Mouse (Mus musculus): ENCODE data around the gene Klhl5. TPM values are rescaled to one million over a fixed set of nuclear protein-coding genes. Genes with fewer than 3 reads are reported as not detected.

Gene Klhl5
- total RNA-seq, 1 experiment from 2014 or later: 24.7 TPM

DNA sequence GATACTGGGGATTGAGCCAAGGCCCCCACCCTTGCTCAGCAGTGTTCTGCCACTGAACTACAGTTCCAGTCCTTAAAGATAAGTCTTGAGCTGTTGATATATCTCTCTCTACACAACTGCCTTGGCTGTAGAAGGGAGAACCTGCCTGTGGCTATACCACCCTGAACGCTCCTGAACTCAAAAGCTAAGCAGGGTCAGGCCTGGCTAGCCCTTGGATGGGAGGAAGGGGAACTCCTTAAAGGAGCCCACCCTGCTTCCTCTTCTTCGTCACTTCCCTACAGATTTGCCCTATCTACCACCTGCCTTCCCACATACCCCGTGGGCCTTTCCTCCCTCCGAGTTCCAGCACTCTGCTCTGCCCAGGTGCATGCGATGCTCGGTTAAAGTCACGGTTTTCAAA lies 28.8 kb downstream of the Klhl5 start:
- no peak for ATAC-seq (ENCODE audit: extremely low read depth, insufficient number of reproducible peaks, low FRiP score, poor library complexity, severe bottlenecking)

DNA sequence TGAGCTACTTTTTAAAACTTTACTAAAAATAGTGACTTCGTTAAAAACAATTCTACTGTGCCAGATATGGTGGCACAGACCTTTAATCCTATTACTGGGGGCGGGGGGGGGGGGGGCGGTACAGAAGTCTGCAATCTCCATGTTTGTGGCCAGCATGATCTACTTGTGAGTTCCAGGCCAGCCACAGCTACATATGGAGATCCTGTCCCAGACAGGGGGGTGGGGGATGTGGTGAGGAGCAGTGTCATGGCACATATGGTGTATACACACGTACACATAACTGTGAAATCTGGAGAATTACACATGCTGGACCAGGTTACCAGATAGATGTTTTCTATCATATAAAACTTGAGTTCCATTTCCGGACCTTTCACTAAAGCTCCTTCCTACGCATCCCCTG lies 29.7 kb downstream of the Klhl5 start:
- ATAC-seq (ENCODE audit: extremely low read depth, insufficient number of reproducible peaks, low FRiP score, poor library complexity, severe bottlenecking): no peak

DNA sequence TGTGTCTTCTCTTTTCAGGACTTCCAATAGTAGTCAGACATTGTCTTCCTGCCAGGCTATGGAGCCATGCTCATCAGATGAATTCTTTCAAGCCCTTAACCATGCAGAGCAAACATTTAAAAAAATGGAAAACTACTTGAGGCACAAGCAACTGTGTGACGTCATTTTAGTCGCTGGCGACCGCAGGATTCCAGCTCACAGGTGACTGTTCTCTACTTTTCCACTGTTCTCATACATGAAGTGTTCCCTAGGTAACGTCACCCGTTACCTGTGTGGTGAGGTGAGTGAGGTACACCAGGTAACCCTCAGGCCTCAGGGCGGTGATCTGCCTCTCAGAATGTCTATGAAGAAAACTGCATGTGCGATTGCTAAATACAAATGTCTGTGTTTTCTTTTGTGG lies 33.9 kb downstream of the Klhl5 start:
- ATAC-seq (ENCODE audit: extremely low read depth, insufficient number of reproducible peaks, low FRiP score, poor library complexity, severe bottlenecking): no peak

DNA sequence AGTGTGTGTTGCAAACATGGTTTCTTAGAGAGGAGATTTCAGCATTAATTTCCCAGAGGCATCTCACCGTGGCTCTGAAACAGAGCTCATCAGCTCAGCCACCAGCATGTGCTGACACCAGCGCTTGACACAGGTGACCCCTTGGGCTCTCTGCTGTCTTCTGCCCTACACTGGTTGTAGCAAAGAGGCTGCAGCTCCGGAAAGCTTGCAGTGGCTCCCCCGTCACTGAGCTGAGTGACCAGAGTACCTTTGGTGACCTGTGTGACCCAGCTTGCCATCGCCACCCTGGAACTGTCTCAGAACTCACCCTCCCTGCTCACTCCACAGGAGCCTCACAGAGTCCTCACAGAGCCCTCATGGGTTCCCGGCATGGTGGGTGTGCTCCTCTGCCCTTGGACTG lies 34.9 kb downstream of the Klhl5 start:
- ATAC-seq (ENCODE audit: extremely low read depth, insufficient number of reproducible peaks, low FRiP score, poor library complexity, severe bottlenecking): no peak

DNA sequence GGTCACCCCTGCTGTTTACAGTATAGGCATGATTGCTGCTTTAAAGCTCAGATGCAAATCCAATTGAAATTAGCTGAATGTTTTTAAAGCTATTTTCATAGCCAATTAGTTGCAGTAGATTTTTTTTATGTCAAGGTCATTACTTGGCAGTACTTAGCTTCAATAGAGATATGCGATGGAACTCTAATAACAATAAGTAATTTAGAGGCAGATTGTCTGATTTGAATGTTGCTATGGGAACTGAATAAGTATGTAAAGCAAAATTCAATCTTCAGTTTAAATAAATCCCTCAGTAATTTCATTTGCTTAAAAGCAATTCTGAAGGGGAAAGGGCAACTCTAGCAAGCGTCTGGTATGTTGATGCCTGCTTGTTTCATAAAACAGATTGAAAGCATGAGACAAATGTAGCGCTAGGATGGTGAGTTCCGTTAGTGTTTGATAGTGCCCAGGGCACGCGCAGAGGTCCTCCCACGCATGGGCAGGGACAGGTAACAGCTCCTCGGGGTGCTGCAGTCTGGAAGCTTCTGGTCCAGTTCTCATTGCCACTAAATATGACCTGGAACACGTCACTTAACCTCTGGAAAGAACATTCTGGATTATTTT lies 38.3 kb downstream of the Klhl5 start:
- no peak for ATAC-seq (ENCODE audit: extremely low read depth, insufficient number of reproducible peaks, low FRiP score, poor library complexity, severe bottlenecking)

DNA sequence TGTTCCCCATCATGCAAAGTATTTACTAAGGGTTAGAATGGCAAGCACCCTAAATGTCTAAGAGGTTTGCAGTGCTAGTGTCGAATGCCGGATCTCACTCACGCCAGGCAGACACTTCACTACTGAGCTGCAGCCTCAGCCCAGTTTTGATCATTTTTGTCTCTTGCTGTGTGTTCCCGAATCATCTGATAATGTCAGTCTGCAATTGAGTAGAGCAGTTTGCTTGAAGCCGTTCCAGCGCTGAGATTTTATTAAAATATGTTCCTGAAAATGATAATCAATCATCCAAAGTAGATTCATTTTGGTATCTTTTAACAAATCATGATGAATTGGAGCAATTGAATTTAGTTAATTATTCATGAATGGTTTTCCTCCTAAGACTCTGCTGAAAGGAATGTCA lies 39.4 kb downstream of the Klhl5 start:
- ATAC-seq (ENCODE audit: extremely low read depth, insufficient number of reproducible peaks, low FRiP score, poor library complexity, severe bottlenecking): no peak

DNA sequence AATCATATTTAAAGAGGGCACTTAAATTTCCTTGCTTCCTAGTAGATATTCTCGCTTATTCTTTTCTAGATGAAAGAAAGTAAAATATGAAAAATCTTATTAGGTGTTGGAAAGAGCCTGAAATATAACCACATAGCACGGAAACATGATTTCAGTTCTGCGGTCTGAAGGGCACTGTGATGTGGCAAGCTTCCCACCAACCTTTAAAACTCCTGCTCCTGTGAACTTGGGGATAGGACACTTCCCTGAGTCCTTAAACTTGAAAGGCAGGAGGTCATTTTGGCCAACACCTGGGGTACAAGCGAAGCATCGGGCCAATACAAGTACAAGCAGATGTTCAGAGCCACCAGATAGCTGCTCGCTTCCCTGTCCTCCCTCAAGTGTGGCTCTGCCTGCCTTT lies 42.4 kb downstream of the Klhl5 start:
- ATAC-seq (ENCODE audit: extremely low read depth, insufficient number of reproducible peaks, low FRiP score, poor library complexity, severe bottlenecking): no peak

DNA sequence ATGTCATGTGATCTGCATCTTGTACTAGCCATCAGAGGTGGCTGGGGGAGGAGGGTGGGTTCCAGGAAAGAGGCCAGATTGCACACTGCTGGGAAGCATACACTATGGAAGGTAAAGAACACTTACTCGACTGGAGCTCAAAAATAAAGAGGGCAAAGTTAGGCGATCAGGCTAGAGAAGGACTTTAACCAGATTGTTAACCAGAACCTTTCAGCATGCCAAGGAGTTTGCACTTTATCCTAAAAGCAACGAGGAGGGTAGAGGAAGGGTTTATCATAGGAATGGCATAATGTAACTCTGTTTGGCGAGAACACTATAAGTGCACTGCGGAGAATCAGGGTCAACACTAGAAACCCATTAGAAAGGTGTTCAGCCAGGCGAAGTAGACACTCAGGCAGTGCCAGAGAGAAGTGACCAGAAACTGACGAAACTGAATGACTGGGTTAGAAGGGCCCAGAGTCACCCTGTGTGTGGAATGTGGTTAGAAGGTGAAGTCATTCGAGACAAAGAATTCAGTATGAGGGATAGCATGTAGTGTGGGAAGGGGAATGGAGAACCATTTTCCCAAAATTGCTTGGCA lies 43.1 kb downstream of the Klhl5 start:
- no peak for ATAC-seq (ENCODE audit: extremely low read depth, insufficient number of reproducible peaks, low FRiP score, poor library complexity, severe bottlenecking)

DNA sequence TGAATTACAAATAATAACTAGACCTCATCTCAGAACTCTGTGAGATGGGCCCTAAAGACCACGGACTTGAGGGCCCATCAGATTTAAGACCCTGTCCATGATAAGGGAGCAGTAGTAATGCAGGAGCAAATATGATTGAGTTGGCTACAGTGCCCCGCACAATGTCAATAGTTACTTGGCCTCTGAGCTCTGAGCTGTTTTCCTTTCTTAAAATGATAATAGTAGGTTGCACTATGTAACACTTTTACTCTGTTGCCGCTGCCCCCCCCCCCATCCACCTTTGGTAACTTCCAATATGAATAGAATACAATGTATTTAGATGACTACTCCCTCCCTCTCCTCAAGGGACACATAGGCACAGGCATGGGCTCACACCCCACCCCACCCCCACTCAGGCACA lies 43.9 kb downstream of the Klhl5 start:
- no peak for ATAC-seq (ENCODE audit: extremely low read depth, insufficient number of reproducible peaks, low FRiP score, poor library complexity, severe bottlenecking)

DNA sequence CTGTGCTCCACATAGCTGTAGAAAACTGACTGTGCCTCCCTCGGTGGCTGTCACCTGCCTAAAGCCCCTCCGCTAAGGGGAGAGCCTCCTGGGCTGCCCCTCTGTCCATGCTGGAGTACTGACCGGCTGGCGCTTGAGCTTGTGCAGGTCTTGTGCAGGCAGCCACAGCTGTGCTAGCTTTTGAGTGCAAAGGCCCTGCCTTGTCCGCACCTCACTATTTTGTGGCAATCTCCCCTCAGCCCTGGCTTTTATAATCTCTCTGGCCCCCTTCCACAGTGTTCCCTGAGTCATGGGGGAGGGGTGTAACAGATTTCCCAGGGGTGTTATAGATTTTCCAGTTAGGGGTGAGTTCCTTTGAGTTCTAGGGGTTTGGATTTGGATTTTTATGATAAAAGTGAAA lies 44.4 kb downstream of the Klhl5 start:
- ATAC-seq (ENCODE audit: extremely low read depth, insufficient number of reproducible peaks, low FRiP score, poor library complexity, severe bottlenecking): no peak

DNA sequence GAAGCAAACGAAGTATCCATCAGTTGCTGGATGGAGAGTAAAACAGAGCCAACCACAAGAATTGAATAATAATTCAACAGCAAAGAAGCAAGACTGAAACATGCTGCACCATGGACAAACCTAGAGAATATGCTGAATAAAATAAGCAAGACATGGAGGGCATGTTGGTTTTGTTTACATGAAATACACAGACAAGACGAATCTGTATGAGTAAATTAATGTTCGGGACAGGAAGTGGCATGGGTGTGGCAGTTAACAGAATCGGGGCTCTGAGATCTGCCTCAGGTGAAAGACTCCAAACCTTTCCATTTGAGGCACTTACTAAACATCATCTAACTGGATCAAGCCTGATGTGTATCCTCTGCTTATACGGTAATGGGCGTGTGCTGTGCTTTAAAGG lies 46.9 kb downstream of the Klhl5 start:
- no peak for ATAC-seq (ENCODE audit: extremely low read depth, insufficient number of reproducible peaks, low FRiP score, poor library complexity, severe bottlenecking)

DNA sequence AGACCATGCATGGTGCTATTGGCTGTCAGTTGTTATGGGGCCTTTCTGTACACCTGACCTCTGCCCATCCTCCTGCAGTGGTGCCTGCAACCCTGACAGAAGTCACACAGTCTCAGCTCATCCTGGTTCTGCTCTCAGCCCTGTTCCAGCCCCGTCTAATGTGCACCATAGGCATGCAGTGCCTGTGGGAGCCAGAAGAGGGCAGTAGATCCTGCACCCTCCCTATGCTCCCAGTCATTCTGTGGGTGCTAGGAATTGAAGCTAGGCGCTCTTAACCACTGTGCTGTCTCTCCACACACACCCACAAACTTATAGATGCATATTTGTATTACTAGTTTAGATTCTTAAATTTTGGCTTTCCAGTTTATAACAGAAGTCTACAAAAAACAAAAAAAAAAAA lies 49.5 kb downstream of the Klhl5 start:
- ATAC-seq (ENCODE audit: extremely low read depth, insufficient number of reproducible peaks, low FRiP score, poor library complexity, severe bottlenecking): peak; percentile 74

DNA sequence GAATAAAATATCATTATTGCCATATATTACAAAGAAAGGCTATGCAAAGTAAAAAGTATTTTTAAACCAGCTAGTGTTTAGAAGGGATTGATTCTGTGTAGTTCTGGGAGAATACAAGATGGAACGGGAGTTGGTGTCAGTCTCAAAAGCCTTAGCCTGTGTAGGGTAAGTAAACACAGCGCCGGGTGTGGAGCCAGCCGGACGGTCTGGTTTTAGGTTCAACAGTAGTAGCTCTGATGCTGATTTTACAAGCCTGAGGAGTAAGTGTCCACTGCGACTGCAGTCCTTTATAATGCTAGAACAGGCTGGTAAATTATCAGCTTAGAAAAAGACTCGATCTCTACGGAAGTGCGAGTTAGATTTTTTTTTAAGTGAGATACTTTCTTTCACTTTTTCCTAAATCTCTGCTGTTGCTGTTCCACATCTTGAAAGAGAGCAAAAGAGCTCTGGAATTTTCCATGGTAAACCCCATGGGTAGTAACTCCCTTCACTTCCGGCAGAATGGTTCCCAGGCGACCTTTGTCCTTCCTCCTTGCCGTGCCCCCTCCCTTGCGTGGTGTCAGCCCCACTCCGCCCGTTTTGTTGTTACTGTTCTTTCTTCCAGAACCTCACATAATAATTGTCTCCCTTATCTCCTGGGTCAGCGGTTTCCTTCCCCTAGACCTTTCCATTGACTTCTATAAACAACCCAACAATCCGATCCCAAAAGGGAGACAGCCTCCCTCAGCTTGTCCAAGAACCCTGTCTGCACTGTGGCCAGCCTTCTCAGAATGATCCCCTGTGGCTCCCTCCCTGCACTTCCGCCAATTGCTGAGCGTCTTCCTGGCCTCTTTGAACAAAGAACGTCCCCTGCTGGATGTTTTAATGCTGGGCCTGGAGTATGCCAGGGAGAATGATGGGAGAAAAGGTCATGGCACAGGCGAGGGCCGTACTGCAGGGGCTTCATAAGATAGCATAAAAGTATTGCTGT lies 50.4 kb downstream of the Klhl5 start:
- no peak for ATAC-seq (ENCODE audit: extremely low read depth, insufficient number of reproducible peaks, low FRiP score, poor library complexity, severe bottlenecking)

DNA sequence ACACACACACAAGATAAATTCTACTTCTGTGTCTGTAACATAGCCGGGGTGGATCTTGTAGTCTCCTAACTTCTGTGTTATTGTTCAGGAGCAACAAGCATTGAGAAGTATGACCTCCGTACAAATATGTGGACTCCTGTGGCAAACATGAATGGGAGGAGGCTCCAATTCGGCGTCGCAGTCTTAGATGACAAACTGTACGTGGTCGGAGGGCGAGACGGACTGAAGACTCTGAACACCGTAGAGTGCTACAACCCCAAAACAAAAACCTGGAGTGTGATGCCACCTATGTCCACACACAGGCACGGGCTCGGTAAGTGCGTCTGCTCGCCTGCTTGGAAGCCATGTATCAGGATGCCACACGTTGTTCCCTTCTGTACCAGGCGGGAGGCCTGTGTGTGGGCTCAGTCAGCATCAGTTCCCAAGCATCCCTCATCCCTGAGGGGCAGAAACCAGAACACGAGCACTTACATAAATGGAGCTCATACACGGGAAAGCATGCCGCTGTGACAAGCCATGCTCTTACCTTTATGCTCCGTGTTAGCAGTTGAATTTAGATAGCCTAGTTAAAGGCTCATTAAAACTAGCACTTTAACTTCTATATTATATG lies 51.5 kb downstream of the Klhl5 start:
- no peak for ATAC-seq (ENCODE audit: extremely low read depth, insufficient number of reproducible peaks, low FRiP score, poor library complexity, severe bottlenecking)

DNA sequence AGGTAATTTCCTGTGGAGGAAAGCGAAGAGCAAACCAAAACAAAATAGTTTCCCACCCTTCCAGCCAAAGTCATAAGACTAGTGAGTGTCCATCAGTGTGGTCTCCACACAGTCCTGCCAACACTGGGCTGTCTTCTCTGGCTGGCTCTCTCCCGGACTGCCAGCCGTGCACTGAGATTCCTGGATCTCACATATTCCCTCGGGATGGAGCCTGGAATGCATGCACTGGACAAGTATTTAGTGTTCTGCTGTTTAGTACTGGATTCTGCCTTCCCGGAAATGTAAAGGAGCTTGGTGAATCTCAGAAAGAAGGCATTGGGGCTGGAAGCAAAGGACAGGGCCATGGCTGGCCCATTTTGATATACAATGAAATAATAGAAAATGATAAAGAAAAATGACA lies 55.7 kb downstream of the Klhl5 start:
- ATAC-seq (ENCODE audit: extremely low read depth, insufficient number of reproducible peaks, low FRiP score, poor library complexity, severe bottlenecking): no peak

DNA sequence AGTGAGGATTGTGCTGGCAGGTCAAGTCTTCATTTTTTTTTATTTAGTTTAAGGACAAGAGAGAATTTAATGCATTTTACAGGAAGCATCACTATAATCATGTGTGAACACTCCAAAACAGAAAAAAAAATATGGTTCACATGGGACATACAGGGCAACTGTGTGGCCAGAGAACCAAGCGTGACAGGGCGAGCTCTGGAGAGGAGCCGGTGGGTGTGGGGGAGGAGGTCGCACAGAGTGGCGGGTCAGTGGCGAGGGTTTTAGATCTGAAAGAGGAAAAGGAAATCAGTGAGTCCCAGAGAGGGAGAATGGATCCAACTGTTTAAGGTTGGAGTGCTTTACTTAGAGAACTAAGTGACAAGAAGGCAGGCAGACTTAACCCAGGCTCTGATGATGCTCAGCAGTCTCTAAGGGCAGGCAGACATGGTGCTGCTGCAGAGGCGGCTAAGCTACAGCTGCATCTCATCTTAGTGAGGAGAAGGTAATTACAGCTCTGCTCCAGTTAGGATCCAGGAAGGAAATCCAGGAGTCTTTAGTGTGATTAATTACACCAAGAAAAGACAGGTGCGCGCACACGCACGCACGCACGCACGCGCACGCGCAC lies 56.3 kb downstream of the Klhl5 start:
- ATAC-seq (ENCODE audit: extremely low read depth, insufficient number of reproducible peaks, low FRiP score, poor library complexity, severe bottlenecking): no peak

DNA sequence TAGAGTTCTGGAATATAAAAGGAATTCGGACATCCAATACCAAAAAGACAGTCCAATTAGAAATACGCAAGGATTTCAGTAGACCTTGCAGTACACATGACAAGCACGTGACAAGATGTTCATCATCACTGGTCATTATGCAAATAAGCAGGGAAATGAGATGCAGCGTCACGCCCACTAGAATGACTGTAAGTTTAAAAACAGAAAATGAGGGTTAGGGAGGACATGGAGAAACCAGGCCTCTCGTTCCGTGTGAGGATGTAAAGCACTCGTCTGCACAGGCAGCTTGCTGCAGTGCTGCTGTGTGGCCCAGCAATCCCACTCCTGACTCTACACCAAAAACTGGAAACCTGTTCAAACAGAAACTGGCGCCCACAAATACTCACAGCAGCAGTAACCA lies 62.9 kb downstream of the Klhl5 start:
- ATAC-seq (ENCODE audit: extremely low read depth, insufficient number of reproducible peaks, low FRiP score, poor library complexity, severe bottlenecking): no peak

DNA sequence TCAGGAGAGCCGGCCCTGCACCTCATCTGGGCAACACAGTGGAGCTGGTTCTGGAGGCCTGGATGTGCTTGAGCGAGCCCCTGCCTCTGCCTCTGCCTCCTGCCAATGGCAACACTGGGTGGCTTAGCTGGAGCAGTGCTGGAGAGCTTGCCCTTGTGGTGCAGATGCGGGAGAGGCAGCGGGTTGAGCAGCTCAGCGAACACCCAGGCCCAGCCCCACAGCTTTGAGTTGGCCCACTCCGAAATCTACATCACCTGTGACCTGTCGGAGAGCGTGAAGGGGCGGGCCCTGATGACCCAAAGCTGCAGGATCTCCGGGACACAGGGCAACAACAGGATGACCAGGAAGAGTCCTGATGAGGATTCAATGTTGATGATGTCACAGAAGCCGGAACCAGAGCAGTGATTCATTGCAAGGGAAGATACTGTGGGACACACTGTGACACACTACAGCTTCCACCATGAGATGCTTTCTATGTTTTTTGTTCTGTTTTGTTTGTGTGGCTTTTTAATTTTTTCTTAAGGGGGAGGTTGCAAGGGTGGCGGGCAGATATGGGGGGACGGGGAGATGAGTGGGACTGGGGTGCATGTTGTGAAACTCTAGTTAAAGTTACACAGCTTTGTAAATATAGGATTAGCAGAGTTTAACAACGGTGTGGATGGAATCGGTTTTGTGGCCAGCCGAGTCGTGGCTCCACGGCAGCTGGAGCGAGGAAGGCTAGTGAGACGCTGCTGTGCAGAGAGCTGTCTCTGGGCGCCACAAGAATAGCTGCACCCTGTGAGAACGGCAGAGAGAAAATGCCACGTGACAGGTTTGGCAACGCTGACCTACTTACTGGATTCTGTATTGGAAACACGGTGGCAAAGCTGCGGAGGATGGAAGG lies 67.9 kb downstream of the Klhl5 start:
- no peak for ATAC-seq (ENCODE audit: extremely low read depth, insufficient number of reproducible peaks, low FRiP score, poor library complexity, severe bottlenecking)
